Mouse (Mus musculus): Measurements from ENCODE around the gene Erbb2. TPM values are rescaled to one million over a fixed set of nuclear protein-coding genes. Genes with fewer than 3 reads are reported as not detected.

Erbb2 gene
- polyA plus RNA-seq, 1 experiment from 2014 or later: 26.9 TPM

- no peak overlapping the region for H3K27ac ChIP-seq (replicated peaks)
- H3K4me1 ChIP-seq (replicated peaks; ENCODE audit: control insufficient read depth, insufficient read depth): no peaks in the 10 kb centered on the region
- H3K9me3 ChIP-seq (ENCODE audit: control insufficient read depth, low read length): no peaks in the 10 kb centered on the region
- no peaks in the 10 kb centered on the region for H3K36me3 ChIP-seq (ENCODE audit: control insufficient read depth, insufficient read depth, low read length)
- peaks cover 4% of the 10 kb centered on the region; the same call in 1 of the 2 replicates for H3K27me3 ChIP-seq (ENCODE audit: control insufficient read depth, insufficient read depth, low read length)
- no peak overlapping the region for H3K4me3 ChIP-seq (ENCODE audit: low read depth, low read length)
- WGBS: 57% methylated on average over 14 of the region's 14 CpGs
- ATAC-seq (ENCODE audit: low FRiP score, low TSS enrichment) (no peak), DNase-seq (ENCODE audit: low spot score) (no peak)
- no peak overlapping the region for H3K4me2 ChIP-seq (replicated peaks; ENCODE audit: low read depth)
- H3K9ac ChIP-seq (ENCODE audit: low read length): no peak overlapping the region
- no peak for TF ChIP-seq CTCF (IDR thresholded peaks at IDR 0.05; ENCODE audit: low read depth)
- TF ChIP-seq EP300 (optimal IDR thresholded peaks at IDR 0.05): no peak
These were observed 25.2 kb upstream of the Erbb2 start for GRCm38 (mm10) chr11:98387056-98387577.

DNA sequence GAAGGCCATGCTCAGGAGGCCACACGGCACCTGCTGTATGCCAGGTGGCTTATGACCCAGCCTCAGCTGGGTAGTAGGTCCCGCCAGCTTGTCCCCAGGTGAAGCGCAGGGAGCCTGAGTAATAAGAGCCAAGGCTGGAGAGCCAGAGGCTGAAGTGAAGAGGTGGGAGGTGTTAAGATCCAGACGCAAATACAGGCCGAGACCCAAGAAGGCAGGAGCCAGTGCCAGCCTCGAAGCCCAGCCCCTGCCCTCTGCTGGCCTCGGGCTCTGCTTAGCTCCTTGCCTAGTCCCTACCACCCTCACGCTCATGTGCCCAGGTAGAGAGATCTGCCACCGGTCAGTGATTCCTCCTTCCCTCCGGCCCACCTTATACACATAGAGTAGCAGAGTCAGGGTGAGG lies 24.0 kb upstream of the Erbb2 start:
- Histone ChIP-seq H3K27me3 (ENCODE audit: control insufficient read depth, insufficient read depth, low read length) (peaks cover 4% of the 10 kb centered on the region; the same call in 1 of the 2 replicates), H3K9ac (ENCODE audit: low read length) (no peak overlapping the region), H3K4me1 (replicated peaks; ENCODE audit: control insufficient read depth, insufficient read depth) (no peaks in the 10 kb centered on the region), H3K4me2 (replicated peaks; ENCODE audit: low read depth) (no peak overlapping the region), H3K9me3 (ENCODE audit: control insufficient read depth, low read length) (no peaks in the 10 kb centered on the region), H3K4me3 (ENCODE audit: low read depth, low read length) (no peak overlapping the region), H3K36me3 (ENCODE audit: control insufficient read depth, insufficient read depth, low read length) (no peaks in the 10 kb centered on the region), H3K27ac (replicated peaks) (no peak overlapping the region)
- no peak for TF ChIP-seq CTCF (IDR thresholded peaks at IDR 0.05; ENCODE audit: low read depth)
- no peak for TF ChIP-seq EP300 (optimal IDR thresholded peaks at IDR 0.05)
- ATAC-seq (ENCODE audit: low FRiP score, low TSS enrichment) (no peak), DNase-seq (ENCODE audit: low spot score) (no peak)
- 76% methylated on average over 10 of the region's 10 CpGs for WGBS

DNA sequence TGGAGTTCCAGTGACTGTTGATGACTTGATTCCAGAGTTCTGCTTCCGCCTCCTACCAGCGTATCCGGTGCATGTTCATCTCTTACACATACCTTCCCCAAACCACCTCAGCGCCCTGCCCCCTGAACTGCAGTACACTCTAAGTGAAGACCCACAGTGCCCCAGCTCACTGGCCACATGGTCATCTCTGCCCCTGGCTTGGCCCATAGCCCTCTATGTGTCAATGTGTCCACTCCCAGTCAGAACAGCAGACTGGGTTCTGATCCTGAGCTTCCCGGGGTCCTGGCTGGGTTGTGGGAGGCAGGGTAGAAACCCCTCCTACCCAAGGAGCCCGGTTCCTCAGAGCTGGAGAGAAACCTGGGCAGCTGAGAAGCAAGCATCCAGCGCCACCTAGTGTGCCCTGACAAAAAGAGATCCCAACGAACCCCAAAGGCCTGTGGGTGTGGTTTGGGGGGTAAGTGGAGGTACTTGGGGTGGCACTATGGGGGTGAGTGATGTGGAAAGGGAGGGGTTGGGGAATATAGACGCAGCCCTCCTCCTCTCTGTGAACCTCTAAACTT lies 23.0 kb upstream of the Erbb2 start:
- Histone ChIP-seq H3K27me3 (ENCODE audit: control insufficient read depth, insufficient read depth, low read length) (peaks cover 4% of the 10 kb centered on the region; the same call in 1 of the 2 replicates), H3K9me3 (ENCODE audit: control insufficient read depth, low read length) (no peaks in the 10 kb centered on the region), H3K9ac (ENCODE audit: low read length) (no peak overlapping the region), H3K4me3 (ENCODE audit: low read depth, low read length) (no peak overlapping the region), H3K4me2 (replicated peaks; ENCODE audit: low read depth) (no peak overlapping the region), H3K4me1 (replicated peaks; ENCODE audit: control insufficient read depth, insufficient read depth) (no peaks in the 10 kb centered on the region), H3K27ac (replicated peaks) (no peak overlapping the region), H3K36me3 (ENCODE audit: control insufficient read depth, insufficient read depth, low read length) (no peaks in the 10 kb centered on the region)
- WGBS: 30% methylated on average over 9 of the region's 9 CpGs
- TF ChIP-seq EP300 (optimal IDR thresholded peaks at IDR 0.05) (no peak), CTCF (IDR thresholded peaks at IDR 0.05; ENCODE audit: low read depth) (peak; percentile 79)
- DNase-seq (ENCODE audit: low spot score): peak; percentile 71
- no peak for ATAC-seq (ENCODE audit: low FRiP score, low TSS enrichment)

- Histone ChIP-seq H3K27me3 (ENCODE audit: control insufficient read depth, insufficient read depth, low read length) (peaks cover 4% of the 10 kb centered on the region; the same call in 1 of the 2 replicates), H3K9me3 (ENCODE audit: control insufficient read depth, low read length) (no peaks in the 10 kb centered on the region), H3K4me1 (replicated peaks; ENCODE audit: control insufficient read depth, insufficient read depth) (0 out of 2 replicates have a peak, but pooled peaks cover 3% of the 10 kb centered on the region), H3K9ac (ENCODE audit: low read length) (no peak overlapping the region), H3K36me3 (ENCODE audit: control insufficient read depth, insufficient read depth, low read length) (no peaks in the 10 kb centered on the region), H3K4me3 (ENCODE audit: low read depth, low read length) (no peak overlapping the region), H3K4me2 (replicated peaks; ENCODE audit: low read depth) (no peak overlapping the region), H3K27ac (replicated peaks) (peak overlapping the region; percentile 13; the same call in 1 of the 2 replicates)
- TF ChIP-seq EP300 (optimal IDR thresholded peaks at IDR 0.05): no peak
- no peak for ATAC-seq (ENCODE audit: low FRiP score, low TSS enrichment)
- DNase-seq (ENCODE audit: low spot score): no peak
- 71% methylated on average over 9 of the region's 12 CpGs for WGBS
These were observed 22.1 kb upstream of the Erbb2 start for GRCm38 (mm10) chr11:98390141-98390540.

- no peak overlapping the region for H3K9ac ChIP-seq (ENCODE audit: low read length)
- H3K36me3 ChIP-seq (ENCODE audit: control insufficient read depth, insufficient read depth, low read length): no peaks in the 10 kb centered on the region
- 0 out of 2 replicates have a peak, but pooled peaks cover 3% of the 10 kb centered on the region for H3K4me1 ChIP-seq (replicated peaks; ENCODE audit: control insufficient read depth, insufficient read depth)
- no peak overlapping the region for H3K4me3 ChIP-seq (ENCODE audit: low read depth, low read length)
- no peak overlapping the region for H3K4me2 ChIP-seq (replicated peaks; ENCODE audit: low read depth)
- H3K9me3 ChIP-seq (ENCODE audit: control insufficient read depth, low read length): no peaks in the 10 kb centered on the region
- peaks cover 4% of the 10 kb centered on the region; the same call in 1 of the 2 replicates for H3K27me3 ChIP-seq (ENCODE audit: control insufficient read depth, insufficient read depth, low read length)
- peak overlapping the region; percentile 84 for H3K27ac ChIP-seq (replicated peaks)
- DNase-seq (ENCODE audit: low spot score) (no peak), ATAC-seq (ENCODE audit: low FRiP score, low TSS enrichment) (no peak)
- 9% methylated on average over 5 of the region's 8 CpGs for WGBS
- TF ChIP-seq EP300 (optimal IDR thresholded peaks at IDR 0.05) (peak; percentile 27), CTCF (IDR thresholded peaks at IDR 0.05; ENCODE audit: low read depth) (no peak)
These were observed 20.2 kb upstream of the Erbb2 start for GRCm38 (mm10) chr11:98392034-98392433.

DNA sequence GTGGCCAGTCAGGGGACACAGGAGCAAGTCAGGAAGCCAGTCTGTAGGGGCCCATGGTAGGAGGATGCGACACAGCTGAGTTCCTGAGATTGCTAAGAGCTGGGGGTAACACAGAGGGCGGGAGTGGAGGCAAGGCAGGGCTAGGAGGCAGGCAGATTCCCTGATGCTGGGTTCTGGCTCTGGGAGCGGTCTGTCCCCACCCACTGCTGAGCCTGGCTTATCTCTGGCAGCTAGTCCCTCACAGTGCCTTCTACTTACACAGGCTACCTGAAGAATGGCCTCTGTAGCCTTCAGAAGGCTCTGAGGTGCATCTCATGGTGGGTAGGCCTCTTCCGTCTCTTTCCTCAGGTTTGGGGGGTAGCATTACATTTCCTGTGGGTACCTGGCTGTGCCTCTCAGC lies 19.6 kb upstream of the Erbb2 start:
- no peaks in the 10 kb centered on the region for H3K9me3 ChIP-seq (ENCODE audit: control insufficient read depth, low read length)
- no peak for TF ChIP-seq CTCF (IDR thresholded peaks at IDR 0.05; ENCODE audit: low read depth)
- no peak for TF ChIP-seq EP300 (optimal IDR thresholded peaks at IDR 0.05)
- peak overlapping the region; percentile 84 for H3K27ac ChIP-seq (replicated peaks)
- no peak overlapping the region for H3K4me2 ChIP-seq (replicated peaks; ENCODE audit: low read depth)
- no peaks in the 10 kb centered on the region for H3K36me3 ChIP-seq (ENCODE audit: control insufficient read depth, insufficient read depth, low read length)
- peaks cover 2% of the 10 kb centered on the region; the same call in 1 of the 2 replicates for H3K27me3 ChIP-seq (ENCODE audit: control insufficient read depth, insufficient read depth, low read length)
- 0 out of 2 replicates have a peak, but pooled peaks cover 3% of the 10 kb centered on the region for H3K4me1 ChIP-seq (replicated peaks; ENCODE audit: control insufficient read depth, insufficient read depth)
- peak overlapping the region; percentile 13; the same call in 1 of the 2 replicates for H3K9ac ChIP-seq (ENCODE audit: low read length)
- no peak overlapping the region for H3K4me3 ChIP-seq (ENCODE audit: low read depth, low read length)
- DNase-seq (ENCODE audit: low spot score) (no peak), ATAC-seq (ENCODE audit: low FRiP score, low TSS enrichment) (no peak)
- 43% methylated on average over 4 of the region's 4 CpGs for WGBS
